Comparison of ENCODE assay signal across 28 mouse cellular contexts in the genomic region with DNA sequence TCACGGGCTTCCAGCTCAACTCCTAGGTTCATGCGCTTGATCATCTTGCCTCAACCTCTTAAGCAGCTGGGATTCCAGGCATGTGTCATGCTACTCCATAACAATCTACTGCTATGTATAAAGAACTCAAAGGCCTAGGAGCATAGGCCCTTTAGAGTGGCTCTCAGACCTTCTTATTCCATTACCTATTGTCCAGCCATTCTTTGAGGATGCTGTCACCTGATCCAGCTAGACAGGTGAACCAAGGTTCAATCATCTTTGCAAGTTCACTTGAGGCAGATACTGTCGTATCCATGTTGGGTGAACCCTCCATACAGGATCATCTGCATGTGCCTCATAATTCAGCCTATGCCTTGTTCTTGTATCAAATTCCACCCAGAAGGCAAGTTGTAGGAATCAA.
"Had no signal": no experiment of that assay in that cellular context is flagged by ENCODE, and none has a peak within 500 bp of the region (broad histone marks: within the 10 kb centered on the region; RNA-seq: fewer than 3 reads in every experiment).

No protein-coding gene starts in this region.

- H3K4me1 ChIP-seq: heart, embryonic 12.5 days; heart, embryonic 13.5 days; heart, embryonic 15.5 days; hindbrain, embryonic 10.5 days; hindbrain, embryonic 12.5 days; hindbrain, embryonic 13.5 days; hindbrain, embryonic 15.5 days; intestine, embryonic 15.5 days; kidney, embryonic 15.5 days had no signal

- DNase-seq: heart, postnatal 10 days; heart, postnatal 4 days; kidney, adult 11 months; kidney, adult 18-20 months; kidney, adult 2 months; kidney, adult 8-10 months; kidney, adult 9 months; kidney, postnatal 10 days; kidney, postnatal 14 days; kidney, postnatal 25 days; kidney, postnatal 36 days; kidney, postnatal 4 days; layer of hippocampus, adult 9-11 months; layer of hippocampus, postnatal 36 days had no signal

- H3K36me3 ChIP-seq: heart, embryonic 12.5 days; heart, embryonic 13.5 days; heart, embryonic 15.5 days; hindbrain, embryonic 10.5 days; hindbrain, embryonic 12.5 days; hindbrain, embryonic 13.5 days; hindbrain, embryonic 15.5 days; intestine, embryonic 15.5 days; kidney, embryonic 15.5 days had no signal

- H3K4me3 ChIP-seq: heart, embryonic 12.5 days; heart, embryonic 13.5 days; heart, embryonic 15.5 days; hindbrain, embryonic 10.5 days; hindbrain, embryonic 12.5 days; hindbrain, embryonic 13.5 days; hindbrain, embryonic 15.5 days; intestine, embryonic 15.5 days; kidney, embryonic 15.5 days; layer of hippocampus, adult 2 months; left cerebral cortex, adult 2 months had no signal

- H3K27me3 ChIP-seq: heart, embryonic 12.5 days; heart, embryonic 13.5 days; heart, embryonic 15.5 days; hindbrain, embryonic 12.5 days; hindbrain, embryonic 13.5 days; hindbrain, embryonic 15.5 days; intestine, embryonic 15.5 days; kidney, embryonic 15.5 days had no signal

- H3K9me3 ChIP-seq: heart, embryonic 12.5 days; heart, embryonic 13.5 days; heart, embryonic 15.5 days; hindbrain, embryonic 10.5 days; hindbrain, embryonic 12.5 days; hindbrain, embryonic 13.5 days; hindbrain, embryonic 15.5 days; intestine, embryonic 15.5 days; kidney, embryonic 15.5 days had no signal

- H3K27ac ChIP-seq: heart, embryonic 13.5 days; heart, embryonic 15.5 days; hindbrain, embryonic 10.5 days; hindbrain, embryonic 12.5 days; hindbrain, embryonic 13.5 days; hindbrain, embryonic 14.5 days; hindbrain, embryonic 15.5 days; hindbrain, postnatal 0 days; intestine, embryonic 15.5 days; kidney, embryonic 15.5 days; kidney, postnatal 0 days; layer of hippocampus, adult 2 months; left cerebral cortex, adult 2 months had no signal
